Mouse (Mus musculus) embryo, embryonic 9.5 days (tissue): ENCODE measurements at regions not wholly inside any gene's neighbourhood (a gene's known extent, or its start where the extent isn't known, plus 50 kb on each side); places are given as distances from the start of the nearest gene placed in this dataset.

ENCODE experiments used
- DNase-seq: peaks from one replicate; pipeline ENCODE4 v3.0.0-alpha.2; 2017; ENCODE audit errors: extremely low spot score

DNA sequence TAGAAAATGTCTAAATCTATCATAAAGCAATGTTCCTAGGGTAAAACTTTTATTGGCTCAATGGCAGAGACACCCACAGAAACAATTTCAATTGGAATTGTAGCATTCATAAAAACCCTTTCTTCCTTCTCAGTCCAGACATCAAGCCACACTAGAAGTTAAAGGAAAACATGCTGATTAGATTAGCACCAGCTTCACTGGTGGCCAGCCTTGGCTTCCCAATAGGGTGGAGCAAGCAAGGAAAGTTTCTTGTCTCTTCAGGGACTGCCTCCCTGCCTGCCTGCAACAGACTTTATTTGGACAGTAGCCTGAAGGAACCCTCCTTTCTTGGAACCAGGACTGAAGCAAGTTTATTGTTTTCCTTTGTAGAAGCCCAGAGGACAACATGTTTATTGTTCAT is 289.0 kb upstream of the Mef2c start:
- DNase-seq, result no peak

DNA sequence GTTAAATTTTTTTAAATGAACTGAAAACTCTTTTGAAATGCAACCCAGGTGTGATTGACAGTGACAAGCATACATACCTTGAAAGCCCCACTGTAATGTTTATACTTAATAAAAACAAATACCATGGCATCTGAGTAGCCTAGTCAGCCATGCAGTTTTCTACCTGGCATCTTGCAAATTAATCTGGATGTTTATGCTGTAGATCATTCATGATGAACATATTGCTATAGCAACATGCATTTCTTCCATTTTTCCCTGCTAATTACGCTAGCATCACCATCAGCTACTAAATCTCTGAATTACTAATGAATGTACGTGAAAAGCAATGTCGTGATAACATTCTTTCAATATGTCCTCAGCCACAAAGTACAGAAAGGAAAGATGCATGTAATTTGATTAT is 287.4 kb upstream of the Mef2c start:
- no peak for DNase-seq

DNA sequence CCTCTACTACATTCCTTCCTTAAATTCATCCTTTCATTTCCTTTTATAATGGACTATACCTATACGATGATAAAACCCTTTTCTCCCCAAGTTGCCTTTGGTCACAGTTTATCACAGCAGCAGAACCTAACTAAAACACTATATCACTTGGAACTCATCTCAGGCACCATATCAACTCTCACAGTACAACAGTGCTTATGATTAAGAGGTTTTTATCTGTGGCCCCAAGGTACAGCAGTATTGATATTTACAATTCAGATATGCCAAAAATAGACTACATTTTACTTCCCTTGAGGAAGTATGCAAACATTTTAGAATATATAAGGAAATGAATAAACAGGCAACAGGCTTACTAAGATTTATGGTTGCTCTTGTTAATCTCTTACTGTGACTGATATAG is 251.4 kb upstream of the Mef2c start:
- DNase-seq, result no peak

DNA sequence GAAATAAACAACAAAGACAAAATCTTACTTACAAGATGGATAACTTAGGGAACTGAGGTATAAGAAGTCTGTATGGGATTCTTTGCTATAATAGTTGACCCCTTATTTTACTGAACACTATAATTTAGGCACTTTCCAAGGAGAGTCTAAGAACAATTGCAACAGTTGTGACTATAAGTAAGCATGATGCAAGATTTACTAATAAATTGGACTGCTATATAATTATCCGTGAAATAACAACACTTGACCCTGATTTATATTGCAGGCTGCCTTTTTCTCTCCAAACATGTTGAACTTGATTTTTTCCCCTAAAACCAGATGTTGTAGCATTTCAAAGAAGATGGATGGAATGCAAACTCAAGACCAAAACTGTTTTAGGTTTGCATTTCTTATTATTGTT is 237.2 kb upstream of the Mef2c start:
- DNase-seq, result no peak

DNA sequence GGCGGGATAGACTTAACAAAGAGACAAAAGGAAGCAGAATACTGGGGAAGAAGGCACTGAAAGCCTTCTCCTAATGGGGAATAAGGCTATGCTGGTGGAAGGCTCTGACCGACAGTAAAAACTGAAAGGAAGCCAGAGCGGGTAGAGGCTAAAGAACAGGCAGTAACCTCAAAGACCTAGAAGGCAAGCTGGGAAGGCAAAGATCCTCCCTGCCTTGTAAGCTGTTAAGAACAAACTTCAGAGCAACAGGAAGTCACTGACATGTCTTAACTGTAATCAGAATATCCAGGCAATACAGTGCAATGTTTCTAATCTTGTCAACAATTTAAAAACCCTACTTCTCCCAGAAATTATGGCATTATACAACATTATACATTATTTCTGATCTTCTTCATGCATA is 235.2 kb upstream of the Mef2c start:
- no peak for DNase-seq

DNA sequence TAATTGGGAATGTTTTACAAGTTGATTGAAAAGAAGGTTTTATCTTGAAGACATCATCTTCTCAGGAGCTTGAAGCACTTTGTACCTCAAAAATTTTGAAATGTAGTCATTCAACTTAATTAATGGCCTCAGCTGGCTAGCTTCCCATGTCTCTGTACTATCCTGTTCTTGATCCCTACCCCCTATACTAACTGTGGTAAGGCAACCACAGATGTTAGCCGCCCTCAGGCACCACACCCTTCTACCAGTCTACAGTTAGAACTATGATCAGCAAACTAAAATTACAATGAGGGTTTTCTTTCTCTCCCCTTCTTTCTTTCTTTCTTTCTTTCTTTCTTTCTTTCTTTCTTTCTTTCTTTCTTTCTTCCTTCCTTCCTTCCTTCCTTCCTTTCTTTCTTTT is 225.1 kb upstream of the Mef2c start:
- no peak for DNase-seq

DNA sequence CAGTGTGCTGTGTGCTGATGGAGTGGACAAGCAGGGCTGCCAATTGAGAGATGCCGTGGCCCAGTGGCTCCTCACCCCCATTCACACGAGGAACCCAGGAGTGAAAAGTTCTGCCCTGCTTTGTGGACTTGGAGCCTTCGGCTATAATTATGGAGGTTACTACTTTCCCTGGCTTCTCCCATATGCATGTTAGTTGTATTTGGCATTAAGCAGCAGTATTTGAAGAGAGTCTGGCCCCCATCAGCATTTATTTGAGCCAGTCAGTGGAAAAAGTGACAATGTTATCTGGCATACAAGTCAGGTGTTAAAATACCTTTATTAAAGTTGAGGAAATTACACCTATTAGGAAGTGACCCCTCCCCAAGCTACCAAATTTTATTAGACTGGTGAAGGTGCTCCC is 196.1 kb upstream of the Mef2c start:
- DNase-seq, result no peak

DNA sequence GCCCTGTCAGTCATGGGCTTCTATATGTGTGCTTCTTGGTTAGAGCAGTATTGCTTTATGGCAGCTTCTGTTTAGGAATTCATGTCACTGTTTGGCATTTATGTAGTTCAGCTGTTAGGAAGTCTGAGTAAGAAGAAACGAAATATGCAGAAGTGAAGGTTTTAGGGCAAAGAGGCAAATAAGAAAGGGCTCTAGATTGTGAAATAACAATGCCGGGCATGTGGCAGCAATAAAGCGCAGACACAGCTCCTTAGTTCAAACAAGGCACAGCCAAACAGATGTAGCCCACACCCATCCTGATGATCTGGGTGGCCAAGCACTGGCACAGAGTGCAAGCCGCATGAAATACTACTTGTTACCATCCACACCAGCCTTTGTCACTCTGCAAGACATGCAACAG is 175.3 kb upstream of the Mef2c start:
- no peak for DNase-seq

DNA sequence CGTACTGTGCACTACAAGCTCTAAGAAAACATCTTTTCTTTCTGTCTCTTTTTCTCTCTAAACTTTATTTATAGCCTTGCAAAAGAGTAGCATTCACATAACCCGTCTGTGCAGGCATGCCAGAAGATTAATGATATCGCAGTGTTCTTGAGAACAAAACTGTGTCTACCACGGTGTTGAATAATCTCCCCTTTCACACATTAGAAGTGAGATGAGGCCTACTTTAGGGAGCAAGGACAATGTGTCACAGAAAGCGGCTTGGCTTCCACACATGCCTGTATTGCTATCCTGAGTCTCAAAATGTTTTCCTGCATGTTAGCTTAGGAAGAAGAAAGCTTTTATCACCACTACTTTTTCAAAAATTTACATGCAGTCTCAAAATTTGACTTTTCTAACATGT is 170.1 kb upstream of the Mef2c start:
- no peak for DNase-seq

DNA sequence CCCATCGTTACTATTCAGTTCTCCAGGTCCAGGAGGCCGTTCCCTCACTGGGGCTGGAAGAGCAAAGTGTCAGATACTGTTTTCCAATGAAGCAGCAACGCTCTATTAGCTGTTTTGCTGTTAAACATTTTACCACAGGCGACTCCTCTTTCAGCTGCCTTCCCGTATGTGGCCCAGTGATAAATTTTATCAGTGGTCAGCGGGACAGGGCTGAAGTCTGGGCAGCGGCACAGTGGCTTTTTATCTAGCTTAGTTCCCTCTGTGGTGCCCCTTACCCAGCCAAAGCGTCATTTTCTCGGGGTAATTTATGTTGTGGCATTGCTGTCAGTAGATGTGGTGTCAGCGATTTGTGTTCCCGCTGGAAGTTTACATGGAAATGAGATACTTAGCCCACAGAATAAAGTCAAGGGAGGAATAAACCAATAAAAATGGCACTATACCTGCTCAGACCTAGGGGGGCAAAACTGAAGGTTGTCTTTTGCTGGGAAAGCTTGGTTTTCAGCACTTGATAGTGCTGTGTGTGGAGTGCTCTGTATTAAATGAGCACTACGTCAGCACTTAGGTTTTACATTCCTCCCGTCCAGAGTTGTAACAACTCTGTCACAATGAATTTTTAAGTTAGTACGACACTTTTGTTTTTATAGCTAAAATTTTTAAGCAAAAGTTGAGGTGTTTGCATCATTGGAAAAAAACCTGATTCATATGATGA is 159.1 kb upstream of the Mef2c start:
- no peak for DNase-seq

DNA sequence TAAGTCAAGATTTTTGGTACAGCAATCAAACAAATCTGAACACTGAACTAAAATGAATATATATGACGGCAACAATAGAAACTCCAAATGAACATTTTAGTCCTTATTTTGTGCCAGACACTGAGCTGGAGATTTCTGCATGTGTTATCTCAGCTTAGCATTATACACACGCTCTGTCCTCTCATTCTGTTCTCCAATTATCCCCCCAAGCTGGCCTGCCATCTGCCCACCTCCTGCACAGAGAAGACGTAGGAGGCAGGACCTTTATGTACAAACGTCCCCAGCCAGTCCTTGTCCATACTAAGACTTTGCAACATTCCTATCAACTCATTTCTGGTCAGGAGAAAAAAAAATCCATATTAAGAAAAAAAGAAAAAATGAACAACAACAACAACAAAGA is 148.5 kb upstream of the Mef2c start:
- DNase-seq, result no peak

DNA sequence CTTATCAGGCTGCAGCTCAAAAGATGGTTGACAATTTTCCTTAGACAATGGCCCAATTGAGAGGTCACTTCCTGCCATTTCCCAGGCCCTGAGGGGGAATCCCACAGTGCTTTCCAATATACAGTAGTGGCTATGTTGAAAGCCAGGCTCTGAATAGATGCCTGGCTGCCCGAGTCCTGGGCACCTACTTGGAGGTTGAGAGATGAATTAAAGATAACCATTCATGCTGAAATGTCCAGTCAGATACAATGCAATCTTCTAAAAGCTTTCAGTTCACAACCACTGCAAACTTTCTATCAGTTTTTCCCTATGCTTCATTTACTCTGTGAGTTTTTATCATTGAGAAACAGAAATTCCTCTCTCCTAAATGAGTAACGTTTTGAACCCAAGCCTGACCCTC is 143.3 kb upstream of the Mef2c start:
- DNase-seq, result no peak

DNA sequence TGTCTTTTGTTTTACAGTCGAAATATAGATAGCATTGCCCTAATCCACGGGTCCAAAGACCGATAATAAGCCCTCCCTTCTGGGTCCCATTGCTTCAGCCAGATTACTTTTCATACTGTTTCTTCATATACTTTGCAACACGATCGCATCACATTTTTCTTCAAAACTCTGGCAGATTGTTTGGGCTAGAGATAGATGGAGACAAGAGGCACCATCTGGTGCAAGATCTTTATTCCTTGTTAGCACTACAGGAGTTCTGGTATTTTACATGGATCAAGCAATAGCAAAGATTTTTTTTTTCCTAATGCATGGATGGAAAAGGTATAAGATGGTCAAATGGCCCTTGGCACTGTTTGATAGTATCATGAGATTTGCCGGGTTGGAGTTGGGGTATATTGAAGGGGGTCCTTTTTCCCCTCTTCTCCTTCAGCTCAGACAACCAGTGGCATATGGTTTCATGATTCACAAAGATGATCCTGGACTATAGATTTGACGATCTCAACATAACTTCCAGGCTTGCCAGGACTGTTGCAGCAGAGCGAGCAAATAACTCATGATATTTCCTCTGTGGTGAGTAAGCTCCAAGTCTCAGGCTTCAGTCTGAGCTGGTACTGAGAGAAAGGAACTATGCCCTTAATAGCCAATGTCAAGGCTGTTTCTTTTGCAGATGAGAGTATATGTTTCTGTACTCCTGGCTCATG is 127.6 kb upstream of the Mef2c start:
- no peak for DNase-seq

DNA sequence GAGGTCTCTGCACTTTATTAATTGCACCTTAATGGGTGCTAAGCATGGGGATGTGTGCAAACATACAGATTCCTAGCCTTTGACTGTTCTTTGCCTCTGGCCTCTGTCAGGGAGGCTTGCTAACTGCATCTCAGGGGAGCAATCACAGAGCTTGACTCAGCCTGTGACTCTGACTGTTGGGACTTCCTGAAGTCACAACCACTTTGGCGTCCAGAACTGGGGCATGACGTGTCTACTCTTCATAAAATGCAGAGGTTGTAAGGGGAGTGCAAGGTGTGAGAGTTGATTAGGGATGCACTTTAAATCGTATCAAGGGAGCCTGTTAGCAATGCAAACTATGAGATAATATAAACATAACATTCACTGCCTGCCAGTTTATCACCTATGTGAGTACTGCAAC is 125.2 kb upstream of the Mef2c start:
- DNase-seq, result no peak

DNA sequence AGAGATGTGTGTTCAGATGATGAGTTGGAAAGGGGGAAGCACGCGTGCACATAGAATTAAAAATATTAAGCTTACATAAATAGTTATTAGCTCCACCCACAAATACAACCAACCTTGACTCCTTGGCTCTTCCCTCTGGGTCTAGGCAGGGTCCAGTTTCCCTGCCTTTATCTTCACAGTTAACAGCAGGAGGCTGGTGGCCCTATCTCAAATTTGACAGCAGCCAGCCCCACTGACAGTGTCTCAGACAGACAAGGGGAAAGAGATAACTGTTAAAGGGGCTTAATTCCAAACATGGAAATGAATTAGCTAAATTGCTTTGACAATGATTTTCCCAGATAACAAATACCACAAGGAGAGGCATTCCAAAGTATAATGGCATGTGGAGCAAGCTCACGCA is 121.2 kb upstream of the Mef2c start:
- no peak for DNase-seq

DNA sequence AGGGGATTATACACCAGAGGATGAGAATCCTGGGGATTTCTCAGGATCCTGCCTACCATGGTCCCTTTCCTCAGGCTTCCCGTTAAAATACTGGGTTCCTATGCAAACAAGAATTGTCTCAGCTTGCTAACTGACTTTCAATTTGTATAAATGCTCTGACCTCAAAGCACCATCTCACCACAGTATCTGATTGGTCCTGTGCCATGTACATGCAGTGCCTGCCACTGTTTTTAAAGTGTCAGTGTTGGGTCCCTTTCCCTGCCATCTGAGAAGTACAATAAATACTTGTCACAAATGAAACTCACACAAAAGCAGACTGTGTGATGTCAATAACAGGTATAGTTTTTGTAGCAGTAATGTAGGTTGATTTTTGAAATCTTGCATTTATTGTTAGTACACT is 109.1 kb upstream of the Mef2c start:
- DNase-seq, result no peak

DNA sequence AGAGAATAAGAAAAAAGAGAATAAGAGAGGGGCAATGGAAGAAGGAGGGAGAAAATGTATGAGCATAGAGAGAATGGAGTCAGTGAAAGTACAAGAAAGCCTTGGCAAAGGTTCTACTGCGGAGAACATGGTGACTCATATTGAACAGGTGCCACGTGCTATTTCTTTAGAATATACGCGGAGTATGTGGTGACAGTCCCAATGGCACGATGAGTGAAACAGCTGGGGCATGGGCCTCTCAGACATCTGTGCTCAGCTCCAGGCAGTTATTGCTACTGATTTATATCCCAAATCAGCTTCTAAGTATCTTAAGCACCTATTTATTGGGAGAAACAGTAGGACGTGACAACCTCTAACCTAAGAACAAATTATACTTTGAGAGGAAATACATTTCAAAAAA is 104.5 kb upstream of the Mef2c start:
- DNase-seq, result no peak

DNA sequence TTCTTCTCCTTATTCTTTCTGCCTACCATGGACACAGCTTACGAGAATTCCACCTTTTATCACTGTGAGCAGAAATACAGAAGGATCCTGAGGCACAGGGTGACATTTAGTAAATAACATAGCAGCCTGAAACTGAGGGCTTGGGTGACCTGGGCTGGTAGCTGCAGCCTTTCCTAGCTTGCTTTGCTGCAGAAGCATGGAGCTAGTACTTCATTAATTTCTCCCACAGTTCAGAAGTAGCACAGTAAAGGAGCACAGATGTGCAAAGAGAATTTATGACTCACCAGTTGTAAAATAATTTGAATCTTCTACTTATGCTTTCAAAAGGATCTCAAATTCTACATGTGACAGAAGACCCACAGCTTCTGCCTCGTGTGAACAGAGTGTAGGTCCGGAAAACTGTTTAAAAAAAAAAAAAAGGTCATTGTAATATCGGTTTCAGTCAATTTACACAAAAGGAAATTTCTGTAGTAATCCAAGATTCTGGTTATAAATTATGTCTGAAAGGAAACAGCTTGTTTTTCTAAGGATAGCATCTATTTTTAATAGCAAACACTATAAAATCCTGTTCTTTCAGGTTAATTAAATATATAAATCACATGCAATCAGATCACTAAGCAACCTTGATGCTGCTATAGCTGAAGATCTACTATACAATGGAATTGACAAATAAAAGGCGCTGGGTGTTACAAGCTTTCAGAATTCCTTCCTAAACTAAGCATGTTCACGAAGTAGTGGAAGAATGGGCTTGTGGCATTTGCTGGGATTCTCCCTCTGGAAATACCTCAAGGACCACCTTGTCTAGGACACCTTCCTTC is 64.0 kb upstream of the Mef2c start:
- no peak for DNase-seq

DNA sequence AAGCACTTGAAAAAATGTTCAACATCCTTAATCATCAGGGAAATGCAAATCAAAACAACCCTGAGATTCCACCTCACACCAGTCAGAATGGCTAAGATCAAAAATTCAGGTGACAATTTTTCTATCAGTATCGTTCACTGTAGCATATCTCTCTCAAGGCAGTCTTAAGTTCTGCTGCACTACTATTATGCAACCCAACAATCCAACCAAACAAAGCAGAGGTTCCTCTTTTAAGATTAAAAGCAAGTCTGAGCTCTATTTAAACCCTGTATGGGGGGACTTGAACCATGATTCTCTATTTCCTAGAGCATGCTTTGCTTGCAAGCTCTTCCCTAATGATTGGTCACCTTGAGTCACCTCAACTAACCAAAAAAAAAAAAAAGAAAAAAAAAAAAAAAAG is 59.6 kb upstream of the Mef2c start:
- no peak for DNase-seq

DNA sequence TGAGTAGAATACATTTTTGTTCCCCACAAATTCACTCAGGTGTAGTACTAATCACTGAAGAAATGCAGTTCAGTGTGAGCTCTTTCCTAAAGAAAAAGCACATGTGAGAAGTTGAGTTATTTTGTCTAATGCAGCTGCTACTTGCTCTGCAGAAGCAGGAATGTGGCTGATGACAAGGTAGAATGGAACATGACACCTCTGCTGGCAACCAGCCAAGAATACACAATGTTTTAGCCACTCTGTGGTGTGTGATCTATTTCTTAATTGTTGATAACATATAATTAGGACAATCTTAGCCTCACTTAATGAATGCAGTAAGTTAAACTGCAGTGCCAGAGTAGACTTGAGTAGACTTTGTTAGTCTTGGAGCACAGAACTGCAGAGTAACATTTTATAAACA is 53.0 kb upstream of the Mef2c start:
- DNase-seq, result peak; percentile 1

DNA sequence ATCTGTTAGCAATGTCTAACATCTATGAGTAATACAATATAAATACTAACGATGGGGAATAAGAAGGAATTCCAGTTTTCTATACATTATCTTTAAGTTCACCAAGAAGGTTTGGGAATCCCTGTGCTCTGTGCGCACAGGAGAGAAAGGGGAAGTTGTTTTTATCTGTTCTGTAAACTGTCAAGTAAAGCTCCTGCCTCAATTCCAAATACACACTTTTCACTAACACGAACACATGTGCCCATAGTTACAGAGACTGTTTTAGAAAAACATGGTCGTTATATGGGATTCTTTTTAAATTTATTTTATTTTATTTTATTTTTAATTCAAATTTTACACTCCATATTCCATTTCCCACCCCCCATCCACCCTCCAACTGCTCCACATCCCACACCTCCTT is 50.8 kb upstream of the Mef2c start:
- DNase-seq, result no peak
